In the genomic region with DNA sequence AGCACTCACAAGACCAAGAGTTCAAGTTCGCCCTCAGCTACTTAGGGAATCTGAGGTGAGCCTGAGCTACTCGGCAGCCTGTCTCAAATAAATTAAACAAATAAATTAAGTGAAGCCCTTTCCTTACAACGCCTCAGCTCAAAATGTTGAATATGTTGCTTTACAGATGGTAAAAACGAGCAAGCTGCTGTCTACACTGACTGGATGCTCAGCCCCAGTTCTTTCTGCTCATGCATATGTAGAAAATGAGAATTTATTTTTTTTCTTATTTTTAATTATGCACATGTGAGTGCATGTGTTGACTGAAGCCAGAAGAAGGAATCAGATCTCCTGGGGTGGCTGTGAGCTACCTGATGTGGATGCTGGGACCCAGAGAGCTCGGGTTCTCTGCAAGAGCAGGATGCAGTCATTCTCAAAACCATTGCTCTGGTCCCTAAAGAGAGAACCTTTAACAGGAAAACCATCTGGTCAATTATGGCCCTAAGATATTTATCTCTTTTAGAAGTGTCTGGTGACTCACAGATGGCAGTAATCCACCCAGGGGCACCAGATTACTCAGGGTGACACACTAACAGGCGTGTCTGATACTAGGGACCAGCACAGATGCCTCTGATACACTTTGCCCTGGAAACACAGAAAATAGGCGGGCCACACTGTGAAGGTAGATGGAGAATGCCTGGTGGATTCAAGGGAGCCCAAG, we compare ENCODE assay signal across 20 mouse cellular contexts. TPM values are rescaled to one million over a fixed set of nuclear protein-coding genes. Genes with fewer than 3 reads are reported as not detected.
DNase-seq lines count a peak whose midpoint lies in the region; ATAC-seq and TF ChIP-seq lines count a peak whose summit lies in the region.
"Had no signal": no experiment of that assay in that cellular context is flagged by ENCODE, and none has a peak within 500 bp of the region (broad histone marks: within the 10 kb centered on the region; RNA-seq: fewer than 3 reads in every experiment).

No protein-coding gene starts in this region.

- H3K4me1 ChIP-seq in forebrain, embryonic 16.5 days (replicated peaks; ENCODE audit: control insufficient read depth, insufficient read depth, low read length): no peaks in the 10 kb centered on the region
- no peaks in the 10 kb centered on the region for H3K4me1 ChIP-seq in forebrain, embryonic 12.5 days
- no peaks in the 10 kb centered on the region; the same call in 1 of the 2 replicates for H3K4me1 ChIP-seq in intestine, embryonic 15.5 days (replicated peaks)
- H3K4me1 ChIP-seq in small intestine, adult 2 months (ENCODE audit: control insufficient read depth, insufficient read depth, insufficient read length, low read length): peaks cover 9% of the 10 kb centered on the region; the same call in 1 of the 2 replicates
- no peaks in the 10 kb centered on the region for H3K4me1 ChIP-seq in heart, embryonic 11.5 days (ENCODE audit: control insufficient read depth, insufficient read depth, low read length)
- H3K4me1 ChIP-seq: embryonic facial prominence, embryonic 15.5 days; hindbrain, embryonic 15.5 days had no signal

- ATAC-seq in forebrain, embryonic 16.5 days: peak; percentile 54
- no peak for ATAC-seq in forebrain, embryonic 12.5 days (ENCODE audit: low FRiP score)
- ATAC-seq in intestine, embryonic 15.5 days: peak; percentile 82
- ATAC-seq in heart, embryonic 11.5 days (replicated peaks; ENCODE audit: insufficient number of reproducible peaks, low FRiP score, low TSS enrichment): no peak

- H3K27me3 ChIP-seq in forebrain, embryonic 16.5 days (replicated peaks; ENCODE audit: control insufficient read depth, insufficient read depth, low read length): no peaks in the 10 kb centered on the region
- no peaks in the 10 kb centered on the region for H3K27me3 ChIP-seq in forebrain, embryonic 12.5 days
- no peaks in the 10 kb centered on the region for H3K27me3 ChIP-seq in intestine, embryonic 15.5 days (replicated peaks)
- H3K27me3 ChIP-seq in small intestine, adult 2 months (ENCODE audit: control insufficient read depth, insufficient read depth, low read length): no peaks in the 10 kb centered on the region
- no peaks in the 10 kb centered on the region for H3K27me3 ChIP-seq in heart, embryonic 11.5 days (ENCODE audit: control insufficient read depth, insufficient read depth, low read length)
- H3K27me3 ChIP-seq: embryonic facial prominence, embryonic 15.5 days; heart, embryonic 12.5 days; hindbrain, embryonic 15.5 days had no signal

- H3K4me2 ChIP-seq in forebrain, embryonic 16.5 days (ENCODE audit: low read length): no peak overlapping the region
- no peak overlapping the region for H3K4me2 ChIP-seq in forebrain, embryonic 12.5 days
- H3K4me2 ChIP-seq in intestine, embryonic 15.5 days (replicated peaks): no peak overlapping the region
- no peak overlapping the region for H3K4me2 ChIP-seq in heart, embryonic 11.5 days
- H3K4me2 ChIP-seq: embryonic facial prominence, embryonic 15.5 days; heart, embryonic 12.5 days; hindbrain, embryonic 15.5 days had no signal

- intact Hi-C loops in gastrocnemius, postnatal 36 days (cut with DNase I): no loop called here

- no peak overlapping the region for H3K27ac ChIP-seq in forebrain, embryonic 16.5 days (ENCODE audit: low read length)
- no peak overlapping the region for H3K27ac ChIP-seq in forebrain, embryonic 12.5 days
- no peak overlapping the region for H3K27ac ChIP-seq in intestine, embryonic 15.5 days
- peak overlapping the region; percentile 95 for H3K27ac ChIP-seq in small intestine, adult 2 months (ENCODE audit: insufficient read depth, low read depth, low read length)
- no peak overlapping the region for H3K27ac ChIP-seq in heart, embryonic 11.5 days (ENCODE audit: low read depth, low read length)
- H3K27ac ChIP-seq: embryonic facial prominence, embryonic 15.5 days; hindbrain, embryonic 10.5 days; hindbrain, embryonic 15.5 days had no signal

- no peak overlapping the region for H3K4me3 ChIP-seq in forebrain, embryonic 16.5 days (replicated peaks; ENCODE audit: low read length)
- H3K4me3 ChIP-seq in forebrain, embryonic 12.5 days (replicated peaks): no peak overlapping the region
- no peak overlapping the region for H3K4me3 ChIP-seq in intestine, embryonic 15.5 days (replicated peaks)
- no peak overlapping the region for H3K4me3 ChIP-seq in small intestine, adult 2 months (ENCODE audit: low read depth, low read length)
- H3K4me3 ChIP-seq in heart, embryonic 11.5 days (ENCODE audit: low read depth, low read length): no peak overlapping the region
- H3K4me3 ChIP-seq: embryonic facial prominence, embryonic 15.5 days; erythroblast, embryonic 14.5 days; heart, embryonic 12.5 days; hindbrain, embryonic 10.5 days; hindbrain, embryonic 15.5 days had no signal

- TF ChIP-seq POLR2A in small intestine, adult 2 months (IDR thresholded peaks at IDR 0.05; ENCODE audit: low read depth, low read length): no peak

- no peak for TF ChIP-seq CTCF in small intestine, adult 2 months (IDR thresholded peaks at IDR 0.05; ENCODE audit: extremely low read depth, insufficient read length, insufficient replicate concordance, low read depth, low read length)

- no peak overlapping the region for H3K9ac ChIP-seq in forebrain, embryonic 16.5 days (replicated peaks; ENCODE audit: low read depth, low read length)
- no peak overlapping the region for H3K9ac ChIP-seq in forebrain, embryonic 12.5 days
- no peak overlapping the region for H3K9ac ChIP-seq in intestine, embryonic 15.5 days
- H3K9ac ChIP-seq in heart, embryonic 11.5 days (ENCODE audit: low read depth, low read length): no peak overlapping the region
- H3K9ac ChIP-seq: embryonic facial prominence, embryonic 15.5 days; heart, embryonic 12.5 days; hindbrain, embryonic 15.5 days had no signal

- peak; percentile 87 for DNase-seq in 416B (ENCODE audit: low read depth)
- no peak for DNase-seq in kidney, adult 9 months
- DNase-seq in gastrocnemius, postnatal 36 days: no peak
- DNase-seq: adrenal gland, postnatal 25 days; cerebellum, adult 18-20 months; cerebellum, adult 9-11 months; cerebellum, postnatal 36 days; embryo, embryonic 11 days; heart, adult 18-20 months; kidney, adult 2 months had no signal

- no peaks in the 10 kb centered on the region for H3K36me3 ChIP-seq in forebrain, embryonic 16.5 days (ENCODE audit: control insufficient read depth, insufficient read depth)
- H3K36me3 ChIP-seq in forebrain, embryonic 12.5 days (replicated peaks): no peaks in the 10 kb centered on the region
- H3K36me3 ChIP-seq in intestine, embryonic 15.5 days: no peaks in the 10 kb centered on the region
- H3K36me3 ChIP-seq in small intestine, adult 2 months (ENCODE audit: control insufficient read depth, insufficient read depth, low read length): no peaks in the 10 kb centered on the region
- H3K36me3 ChIP-seq in heart, embryonic 11.5 days (ENCODE audit: control insufficient read depth, insufficient read depth, low read length): no peaks in the 10 kb centered on the region
- H3K36me3 ChIP-seq: embryonic facial prominence, embryonic 15.5 days; heart, embryonic 12.5 days; hindbrain, embryonic 10.5 days; hindbrain, embryonic 15.5 days had no signal

- 66% methylated on average over 7 of the region's 7 CpGs for WGBS in forebrain, embryonic 16.5 days
- WGBS in forebrain, embryonic 12.5 days: 82% methylated on average over 7 of the region's 7 CpGs
- 59% methylated on average over 7 of the region's 7 CpGs for WGBS in intestine, embryonic 15.5 days
- 47% methylated on average over 7 of the region's 7 CpGs for WGBS in small intestine, adult 2 months
- WGBS in heart, embryonic 11.5 days (ENCODE audit: insufficient replicate concordance): 73% methylated on average over 7 of the region's 7 CpGs

- 0 out of 2 replicates have a peak, but pooled peaks cover 2% of the 10 kb centered on the region for H3K9me3 ChIP-seq in forebrain, embryonic 16.5 days (ENCODE audit: control insufficient read depth, low read length)
- H3K9me3 ChIP-seq in forebrain, embryonic 12.5 days: no peaks in the 10 kb centered on the region
- no peaks in the 10 kb centered on the region for H3K9me3 ChIP-seq in intestine, embryonic 15.5 days
- H3K9me3 ChIP-seq in heart, embryonic 11.5 days (replicated peaks; ENCODE audit: control insufficient read depth, low read length): no peaks in the 10 kb centered on the region
- H3K9me3 ChIP-seq: embryonic facial prominence, embryonic 15.5 days; hindbrain, embryonic 15.5 days had no signal

RNA-seq across cellular contexts. Expression of a gene that starts 2.0 kb away (rescaled TPM):
- 316 and 341 TPM in 2 replicates for polyA plus RNA-seq in forebrain, embryonic 16.5 days (2015; fragmentation: Nextera tagmentation; extraction: Ambion mirVana)
- polyA plus RNA-seq in forebrain, embryonic 12.5 days (2016; fragmentation: Nextera tagmentation; extraction: Ambion mirVana): 202 and 216 TPM in 2 replicates
- polyA plus RNA-seq in intestine, embryonic 15.5 days (2015; fragmentation: Nextera tagmentation; extraction: Ambion mirVana): 143 and 174 TPM in 2 replicates
- 217 and 306 TPM in 2 replicates for polyA plus RNA-seq in small intestine, adult 2 months (2012; rRNA removed)
- 144 and 152 TPM in 2 replicates for polyA plus RNA-seq in heart, embryonic 11.5 days (2014; fragmentation: Nextera tagmentation; extraction: Ambion mirVana)
- 10 to 100 TPM; 81.8 to 87.7 TPM for total RNA-seq in gastrocnemius, postnatal 36 days (2021)

RNA-seq across cellular contexts. Expression of a gene that starts 29.0 kb away (rescaled TPM):
- polyA plus RNA-seq in forebrain, embryonic 16.5 days (2015; fragmentation: Nextera tagmentation; extraction: Ambion mirVana): 89.5 and 104 TPM in 2 replicates
- 50.8 and 57.6 TPM in 2 replicates for polyA plus RNA-seq in forebrain, embryonic 12.5 days (2016; fragmentation: Nextera tagmentation; extraction: Ambion mirVana)
- polyA plus RNA-seq in intestine, embryonic 15.5 days (2015; fragmentation: Nextera tagmentation; extraction: Ambion mirVana): 48.3 and 54.9 TPM in 2 replicates
- polyA plus RNA-seq in small intestine, adult 2 months (2012; rRNA removed): 57.1 and 106 TPM in 2 replicates
- polyA plus RNA-seq in heart, embryonic 11.5 days (2014; fragmentation: Nextera tagmentation; extraction: Ambion mirVana): 29.2 and 33.2 TPM in 2 replicates
- total RNA-seq in gastrocnemius, postnatal 36 days (2021): 1 to 10 TPM; 1.2 to 1.8 TPM
- polyA plus RNA-seq: erythroblast, embryonic 14.5 days had no signal

Comparison
In these comparisons a context has a peak if more than half of its experiments do, and no peak if none do; other contexts are left out.
1. ATAC-seq: peak in forebrain, embryonic 16.5 days (single experiment) and intestine, embryonic 15.5 days (single experiment); none in forebrain, embryonic 12.5 days (single experiment) and heart, embryonic 11.5 days (single experiment).